Mouse (Mus musculus) R1 (cell line): ENCODE measurements at regions not wholly inside any gene's neighbourhood (a gene's known extent, or its start where the extent isn't known, plus 50 kb on each side); places are given as distances from the start of the nearest gene placed in this dataset.
A peak's percentile ranks its signal among the peaks of the same experiment; 100 is the strongest.

Experiments used
- DNase-seq: peaks from one replicate; pipeline ENCODE4 v3.0.0-alpha.2; 2018; ENCODE audit warnings: low read depth, low spot score

DNA sequence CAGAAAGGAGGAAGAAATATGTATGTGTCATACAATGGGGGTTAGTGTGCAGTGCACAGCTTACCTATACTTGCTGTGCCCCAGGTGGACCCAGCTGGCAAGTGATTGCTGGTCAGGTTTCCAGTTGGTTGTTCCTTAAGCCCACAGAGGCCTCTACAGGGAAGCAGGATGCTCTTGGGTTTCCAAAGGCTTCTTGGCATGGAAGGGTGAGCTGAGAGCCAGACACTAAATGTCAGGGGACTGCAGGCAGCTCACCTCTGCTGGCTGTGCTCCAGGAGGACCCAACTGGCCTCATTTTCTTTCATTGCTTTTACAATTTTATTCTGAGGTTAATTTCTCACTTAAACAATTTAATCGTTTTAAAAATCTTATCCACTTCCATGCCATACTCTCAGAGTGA lies 108.1 kb downstream of the Gm10184 start:
- DNase-seq: no peak

DNA sequence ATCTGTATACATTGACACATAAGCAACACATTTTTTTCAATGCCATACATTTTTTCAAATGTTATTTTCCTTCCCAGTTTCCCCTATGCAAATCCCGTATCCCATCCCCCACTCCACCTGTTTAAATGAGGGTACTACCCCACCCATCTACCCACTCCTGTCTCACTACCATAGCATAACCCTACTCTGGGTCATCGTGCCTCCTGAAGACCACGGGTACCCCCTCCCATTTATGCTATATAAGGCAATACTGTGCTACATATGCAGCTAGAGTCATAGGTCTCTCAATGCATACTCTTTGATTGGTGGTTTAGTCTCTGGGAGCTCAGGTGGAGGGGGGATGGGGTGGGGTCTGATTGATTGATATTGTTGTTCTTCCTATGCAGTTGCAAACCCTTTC lies 132.7 kb downstream of the Gm10184 start:
- DNase-seq: no peak

- no peak for DNase-seq
Observed at GRCm38 (mm10) chr17:89766229-89766875, 143.9 kb downstream of the Gm10184 start.

GRCm38 (mm10) chr17:89737418-89737817 lies 172.8 kb downstream of the Gm10184 start:
- no peak for DNase-seq

GRCm38 (mm10) chr17:89725534-89725933 lies 184.7 kb downstream of the Gm10184 start:
- no peak for DNase-seq

GRCm38 (mm10) chr17:89681798-89682197 lies 228.5 kb downstream of the Gm10184 start:
- no peak for DNase-seq

DNA sequence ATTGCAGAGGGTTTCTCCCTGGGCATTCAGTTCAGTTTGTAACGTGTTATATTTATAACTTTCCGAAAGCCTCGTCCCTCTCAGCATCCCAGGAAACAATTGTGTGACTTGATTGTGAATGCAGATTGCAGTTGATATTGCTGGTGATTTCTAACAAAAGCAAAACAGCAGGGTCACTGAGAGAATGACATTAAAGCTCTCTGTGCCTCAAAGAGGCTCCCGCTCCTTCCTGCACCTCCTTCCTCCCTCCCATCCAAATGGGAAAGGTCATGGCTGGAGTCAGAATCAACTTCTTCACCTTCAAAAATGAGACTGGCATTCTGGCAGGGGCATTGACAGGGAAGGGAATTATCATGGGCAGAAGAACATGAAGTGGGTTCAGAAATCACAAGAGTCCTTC lies 251.9 kb downstream of the Gm10184 start:
- DNase-seq: peak; percentile 14

GRCm38 (mm10) chr17:89656211-89656610 lies 254.0 kb downstream of the Gm10184 start:
- no peak for DNase-seq

GRCm38 (mm10) chr17:89654089-89654813 lies 256.0 kb downstream of the Gm10184 start:
- DNase-seq: peak; percentile 66

DNA sequence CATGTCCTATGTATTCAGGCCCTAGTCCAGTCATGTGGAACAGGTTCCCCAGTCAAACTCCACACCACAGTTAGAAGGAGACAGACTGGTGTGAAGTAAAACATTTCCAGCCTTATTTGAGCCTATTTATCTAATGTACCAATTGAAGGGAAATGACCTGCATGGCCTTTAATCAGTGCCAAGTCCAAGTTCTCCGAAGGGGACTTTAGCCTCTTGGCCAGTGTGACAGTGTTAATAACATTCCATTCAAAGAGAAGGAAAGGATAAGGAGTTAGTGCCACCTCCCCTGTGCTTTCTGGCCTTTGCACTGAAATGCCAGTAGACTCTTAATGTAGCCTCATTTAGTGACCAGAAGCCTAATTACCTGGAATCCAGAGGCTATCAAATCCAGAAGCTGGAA lies 264.2 kb downstream of the Gm10184 start:
- no peak for DNase-seq
